Mouse (Mus musculus) cortical plate, adult 2 months (tissue): ENCODE results near the gene C130074G19Rik. TPM values are rescaled to one million over a fixed set of nuclear protein-coding genes. Genes with fewer than 3 reads are reported as not detected.

ENCODE experiments used
- H3K27ac ChIP-seq: fragments of 200-500 bp; 2 replicates; pipeline ENCODE4 v1.5.1; 2012; ENCODE audit warnings: low read length, control low read depth, inconsistent platforms; ENCODE audit not compliant: insufficient read depth
- H3K4me1 ChIP-seq: fragments of 200-500 bp; 2 replicates; pipeline ENCODE4 v1.6.1; 2011; ENCODE audit warnings: low read length; ENCODE audit not compliant: control insufficient read depth, insufficient read depth
- H3K4me3 ChIP-seq: fragments of 200-500 bp; 2 replicates; pipeline ENCODE4 v1.5.1; 2011; ENCODE audit warnings: mild to moderate bottlenecking, low read length, control low read depth; ENCODE audit not compliant: insufficient read depth
- CTCF ChIP-seq: fragments of 200-500 bp; IDR thresholded peaks from 2 replicates; pipeline ENCODE4 v1.5.1; 2011; ENCODE audit warnings: mild to moderate bottlenecking, control low read depth, low read length; ENCODE audit not compliant: insufficient read depth; ENCODE audit errors: extremely low read depth
- POLR2A ChIP-seq: fragments of 200-500 bp; IDR thresholded peaks from 2 replicates; pipeline ENCODE4 v1.6.1; 2011; ENCODE audit warnings: mild to moderate bottlenecking, low read length, control low read depth; ENCODE audit not compliant: insufficient read depth; ENCODE audit errors: extremely low read depth
- polyA plus RNA-seq: library from polyadenylated mRNA; depleted of rRNA; stranded (reverse); fragments of >200 nt; gene quantifications from 2 replicates; pipeline ENCODE4 v1.2.3, GENCODE M21; 2012

Gene C130074G19Rik
- polyA plus RNA-seq, 1 experiment = 35.9 TPM

- Histone ChIP-seq H3K4me3 (no peak overlapping the region), H3K4me1 (no peaks in the 10 kb centered on the region), H3K27ac (no peak overlapping the region)
- no peak for TF ChIP-seq CTCF
- TF ChIP-seq POLR2A = no peak
Observed at GRCm38 (mm10) chr1:184864381-184864801, 18.6 kb downstream of the C130074G19Rik start.

GRCm38 (mm10) chr1:184862636-184863035, 20.4 kb downstream of the C130074G19Rik start:
- TF ChIP-seq POLR2A (no peak), CTCF (no peak)
- Histone ChIP-seq H3K27ac (peak overlapping the region; percentile 76), H3K4me1 (peaks cover 2% of the 10 kb centered on the region), H3K4me3 (no peak overlapping the region)

- Histone ChIP-seq H3K27ac (no peak overlapping the region), H3K4me1 (peaks cover 4% of the 10 kb centered on the region), H3K4me3 (no peak overlapping the region)
- TF ChIP-seq POLR2A = no peak
- TF ChIP-seq CTCF = no peak
Observed at GRCm38 (mm10) chr1:184861551-184861950, 21.5 kb downstream of the C130074G19Rik start.

- no peak overlapping the region for H3K4me3 ChIP-seq
- H3K4me1 ChIP-seq = peaks cover 4% of the 10 kb centered on the region
- TF ChIP-seq POLR2A (no peak), CTCF (no peak)
- no peak overlapping the region for H3K27ac ChIP-seq
Observed at GRCm38 (mm10) chr1:184860276-184860675, 22.7 kb downstream of the C130074G19Rik start.

GRCm38 (mm10) chr1:184858253-184858652, 24.8 kb downstream of the C130074G19Rik start:
- H3K4me3 ChIP-seq = no peak overlapping the region
- TF ChIP-seq POLR2A (no peak), CTCF (no peak)
- peaks cover 4% of the 10 kb centered on the region for H3K4me1 ChIP-seq
- no peak overlapping the region for H3K27ac ChIP-seq

- TF ChIP-seq CTCF = no peak
- TF ChIP-seq POLR2A = peak; percentile 32; the same call in 1 of the 2 replicates
Observed at GRCm38 (mm10) chr1:184857216-184857615, 25.8 kb downstream of the C130074G19Rik start.

GRCm38 (mm10) chr1:184853922-184854321, 29.1 kb downstream of the C130074G19Rik start:
- Histone ChIP-seq H3K4me1 (peaks cover 4% of the 10 kb centered on the region), H3K27ac (peak overlapping the region; percentile 56; the same call in 1 of the 2 replicates), H3K4me3 (no peak overlapping the region)
- TF ChIP-seq CTCF (no peak), POLR2A (no peak)

More at GRCm38 (mm10) chr1:184857216-184857615, 25.8 kb downstream of the C130074G19Rik start:
- no peak overlapping the region for H3K4me3 ChIP-seq
- H3K4me1 ChIP-seq = peaks cover 4% of the 10 kb centered on the region
- H3K27ac ChIP-seq = 0 out of 2 replicates have a peak overlapping the region, but pooled peaks have one; percentile 1

- no peak for TF ChIP-seq POLR2A
- TF ChIP-seq CTCF = peak; percentile 63
- no peak overlapping the region for H3K4me3 ChIP-seq
- peaks cover 4% of the 10 kb centered on the region for H3K4me1 ChIP-seq
Observed at GRCm38 (mm10) chr1:184853339-184853738, 29.7 kb downstream of the C130074G19Rik start.

GRCm38 (mm10) chr1:184851741-184852618, 31.0 kb downstream of the C130074G19Rik start:
- peak overlapping the region; percentile 51; the same call in 1 of the 2 replicates for H3K27ac ChIP-seq
- TF ChIP-seq CTCF = peak; percentile 58
- 0 out of 2 replicates have a peak, but pooled peaks have one; percentile 30 for TF ChIP-seq POLR2A
- H3K4me3 ChIP-seq = 0 out of 2 replicates have a peak overlapping the region, but pooled peaks have one; percentile 0
- no peaks in the 10 kb centered on the region; the same call in 1 of the 2 replicates for H3K4me1 ChIP-seq

More at GRCm38 (mm10) chr1:184853339-184853738, 29.7 kb downstream of the C130074G19Rik start:
- H3K27ac ChIP-seq = peak overlapping the region; percentile 56

- Histone ChIP-seq H3K4me3 (no peak overlapping the region), H3K4me1 (peaks cover 1% of the 10 kb centered on the region; the same call in 1 of the 2 replicates), H3K27ac (no peak overlapping the region)
- TF ChIP-seq CTCF (no peak), POLR2A (no peak)
Observed at GRCm38 (mm10) chr1:184851166-184851565, 31.9 kb downstream of the C130074G19Rik start.
